8 mouse cellular contexts compared by ENCODE assay signal in genomic region chr1:93802771-93803170, GRCm38 (mm10). TPM values are rescaled to one million over a fixed set of nuclear protein-coding genes. Genes with fewer than 3 reads are reported as not detected.
A peak's percentile ranks its signal among the peaks of the same experiment; 100 is the strongest.
DNase-seq lines count a peak whose midpoint lies in the region; ATAC-seq and TF ChIP-seq lines count a peak whose summit lies in the region.

No protein-coding gene starts in this region.

- intact Hi-C loops in heart, postnatal 25 days (cut with DNase I): loop anchor here (5.0 to 10.0 kb wide), 3 partner anchors 45 to 288 kb away; partner anchors contain the start of gene Farp2

- no peaks in the 10 kb centered on the region for H3K9me3 ChIP-seq in heart, embryonic 11.5 days (replicated peaks; ENCODE audit: control insufficient read depth, low read length)
- no peaks in the 10 kb centered on the region for H3K9me3 ChIP-seq in MEL (replicated peaks; ENCODE audit: insufficient read depth, low read length)
- no peaks in the 10 kb centered on the region for H3K9me3 ChIP-seq in hindbrain, embryonic 12.5 days (replicated peaks)

- TF ChIP-seq RAD21 in MEL (IDR thresholded peaks at IDR 0.05; ENCODE audit: low read depth, low read length): no peak

- H3K27ac ChIP-seq in heart, embryonic 11.5 days (ENCODE audit: low read depth, low read length): peak overlapping the region; percentile 91; the same call in 1 of the 2 replicates
- H3K27ac ChIP-seq in MEL (ENCODE audit: control insufficient read depth, low read depth, low read length): peak overlapping the region; percentile 99
- no peak overlapping the region for H3K27ac ChIP-seq in hindbrain, embryonic 12.5 days

- no peak for TF ChIP-seq CTCF in MEL (IDR thresholded peaks at IDR 0.05 in 2 of 3, conservative IDR thresholded peaks at IDR 0.05 in 1 of 3; ENCODE audit: control insufficient read depth in 1 of 3, insufficient read depth in 1 of 3, low read depth in 2 of 3, low read length in 3 of 3, poor library complexity in 1 of 3, severe bottlenecking in 1 of 3)

- no peak for DNase-seq in heart, postnatal 25 days (ENCODE audit: low spot score)
- DNase-seq in MEL (ENCODE audit: low read depth, low spot score): peak; percentile 89
- DNase-seq in urinary bladder, adult 18-20 months (ENCODE audit: low spot score in 2 of 2): no peak
- no peak for DNase-seq in testis, postnatal 10 days (ENCODE audit: low spot score)
- no peak for DNase-seq in kidney, adult 11 months

- H3K79me2 ChIP-seq in MEL (ENCODE audit: control insufficient read depth, insufficient read depth, low read length, poor library complexity): peaks cover 60% of the 10 kb centered on the region

- peak overlapping the region; percentile 81 for H3K4me2 ChIP-seq in heart, embryonic 11.5 days
- H3K4me2 ChIP-seq in hindbrain, embryonic 12.5 days (replicated peaks): peak overlapping the region; percentile 78

- TF ChIP-seq EP300 in MEL (IDR thresholded peaks at IDR 0.05; ENCODE audit: low read depth in 1 of 2, low read length in 2 of 2): peak; percentile 84 to 86

- peaks cover 18% of the 10 kb centered on the region for H3K4me1 ChIP-seq in heart, embryonic 11.5 days (ENCODE audit: control insufficient read depth, insufficient read depth, low read length)
- H3K4me1 ChIP-seq in MEL (ENCODE audit: control insufficient read depth in 1 of 2, insufficient read depth in 2 of 2, low read length in 2 of 2): peaks cover 8 to 46% of the 10 kb centered on the region in 2 experiments
- H3K4me1 ChIP-seq in hindbrain, embryonic 12.5 days: peaks cover 29% of the 10 kb centered on the region

- 79% methylated on average over 5 of the region's 5 CpGs for WGBS in heart, embryonic 11.5 days (ENCODE audit: insufficient replicate concordance)
- 90% methylated on average over 5 of the region's 5 CpGs for WGBS in hindbrain, embryonic 12.5 days

- H3K27me3 ChIP-seq in heart, embryonic 11.5 days (ENCODE audit: control insufficient read depth, insufficient read depth, low read length): no peaks in the 10 kb centered on the region
- no peaks in the 10 kb centered on the region for H3K27me3 ChIP-seq in MEL (ENCODE audit: control insufficient read depth in 1 of 2, insufficient read depth in 2 of 2, low read length in 2 of 2)
- H3K27me3 ChIP-seq in hindbrain, embryonic 12.5 days: no peaks in the 10 kb centered on the region

- peak in 1 of 2 experiments; percentile 44; a peak in 1 of 4 replicates for TF ChIP-seq POLR2A in MEL (IDR thresholded peaks at IDR 0.05; ENCODE audit: control insufficient read depth in 1 of 2, insufficient read depth in 1 of 2, low read depth in 1 of 2, low read length in 2 of 2, poor library complexity in 1 of 2)

- no peak overlapping the region for H3K9ac ChIP-seq in heart, embryonic 11.5 days (ENCODE audit: low read depth, low read length)
- peak overlapping the region; percentile 95 for H3K9ac ChIP-seq in MEL (ENCODE audit: control insufficient read depth, low read depth, low read length, poor library complexity, severe bottlenecking)
- peak overlapping the region; percentile 84; the same call in 1 of the 2 replicates for H3K9ac ChIP-seq in hindbrain, embryonic 12.5 days

- peaks cover 13% of the 10 kb centered on the region for H3K36me3 ChIP-seq in heart, embryonic 11.5 days (ENCODE audit: control insufficient read depth, insufficient read depth, low read length)
- H3K36me3 ChIP-seq in MEL (ENCODE audit: control insufficient read depth in 1 of 2, insufficient read depth in 2 of 2, low read length in 2 of 2): peaks cover 10 to 45% of the 10 kb centered on the region in 2 experiments
- H3K36me3 ChIP-seq in hindbrain, embryonic 12.5 days: peaks cover 37% of the 10 kb centered on the region

- ATAC-seq in heart, embryonic 11.5 days (replicated peaks; ENCODE audit: insufficient number of reproducible peaks, low FRiP score, low TSS enrichment): no peak
- ATAC-seq in hindbrain, embryonic 12.5 days (ENCODE audit: low FRiP score): no peak
- peak; percentile 32 for ATAC-seq in megakaryocyte-erythroid progenitor cell, adult 5-6 weeks (replicated peaks; ENCODE audit: low FRiP score, low TSS enrichment, poor library complexity, severe bottlenecking)

- H3K4me3 ChIP-seq in heart, embryonic 11.5 days (ENCODE audit: low read depth, low read length): peak overlapping the region; percentile 75; the same call in 1 of the 2 replicates
- peak overlapping the region; percentile 47 to 73 for H3K4me3 ChIP-seq in MEL (ENCODE audit: control insufficient read depth in 1 of 2, insufficient read depth in 1 of 2, low read depth in 2 of 2, low read length in 2 of 2)
- no peak overlapping the region for H3K4me3 ChIP-seq in hindbrain, embryonic 12.5 days

TF ChIP-seq in MEL, 35 proteins besides CTCF, POLR2A, EP300 and RAD21 (continues in another document):
- peak; percentile 54 for TF ChIP-seq KAT2A (conservative IDR thresholded peaks at IDR 0.05; ENCODE audit: low read depth, low read length)
- TF ChIP-seq MXI1 (IDR thresholded peaks at IDR 0.05; ENCODE audit: low read depth, low read length): peak; percentile 77; the same call in 1 of the 2 replicates
- TF ChIP-seq BHLHE40 (IDR thresholded peaks at IDR 0.05; ENCODE audit: borderline replicate concordance, low read depth, low read length): peak; percentile 61; the same call in 1 of the 2 replicates
- peak; percentile 19 for TF ChIP-seq MYB (IDR thresholded peaks at IDR 0.05; ENCODE audit: low read depth, low read length)
- no peak for TF ChIP-seq E2F4 (IDR thresholded peaks at IDR 0.05; ENCODE audit: borderline replicate concordance, low read depth, low read length)
- TF ChIP-seq RCOR1 (IDR thresholded peaks at IDR 0.05; ENCODE audit: low read depth, low read length): peak; percentile 49; the same call in 1 of the 2 replicates
- peak; percentile 62 for TF ChIP-seq NELFE (IDR thresholded peaks at IDR 0.05; ENCODE audit: low read depth, low read length)
- no peak for TF ChIP-seq NRF1 (IDR thresholded peaks at IDR 0.05; ENCODE audit: insufficient read depth, low read depth, low read length, poor library complexity, severe bottlenecking)
- no peak for TF ChIP-seq POLR2AphosphoS2 (IDR thresholded peaks at IDR 0.05; ENCODE audit: low read length)
- peak; percentile 86 for TF ChIP-seq GATA1 (IDR thresholded peaks at IDR 0.05; ENCODE audit: low read depth, low read length)
- TF ChIP-seq ELF1 (IDR thresholded peaks at IDR 0.05; ENCODE audit: low read depth, low read length): no peak
- TF ChIP-seq ETS1 (IDR thresholded peaks at IDR 0.05; ENCODE audit: low read depth, low read length): peak; percentile 90

RNA-seq across cellular contexts. Expression of gene Ing5, which starts 1.0 kb away (rescaled TPM):
- polyA plus RNA-seq in heart, embryonic 11.5 days (2014; fragmentation: Nextera tagmentation; extraction: Ambion mirVana): 14.4 and 15.5 TPM in 2 replicates
- total RNA-seq in heart, postnatal 25 days (2021): 10 to 100 TPM; 10.7 to 12.6 TPM
- total RNA-seq in MEL (2012; rRNA removed): 23.1 and 27.6 TPM in 2 replicates
- polyA plus RNA-seq in MEL (2012; ENCODE audit: insufficient read depth in 1 of 2, insufficient read length in 2 of 2, low read depth in 1 of 2, low replicate concordance in 2 of 2, missing spikeins in 1 of 2): 10 to 100 TPM in 1 of 2 experiments, not detected in 1; 29.2 TPM
- polyA plus RNA-seq in hindbrain, embryonic 12.5 days (2016; fragmentation: Nextera tagmentation; extraction: Ambion mirVana): 15.0 and 15.8 TPM in 2 replicates
- total RNA-seq in megakaryocyte-erythroid progenitor cell, adult 5-6 weeks (2014; fragmentation: Nextera tagmentation): 17.9 and 18.0 TPM in 2 replicates
- 44.7 and 53.8 TPM in 2 replicates for total RNA-seq in megakaryocyte-erythroid progenitor cell, adult 5-6 weeks (2017)

RNA-seq across cellular contexts. Expression of gene Dtymk, which starts 1.0 kb away (rescaled TPM):
- 201 and 206 TPM in 2 replicates for polyA plus RNA-seq in heart, embryonic 11.5 days (2014; fragmentation: Nextera tagmentation; extraction: Ambion mirVana)
- 10 to 100 TPM; 23.9 to 24.8 TPM for total RNA-seq in heart, postnatal 25 days (2021)
- total RNA-seq in MEL (2012; rRNA removed): 402 and 454 TPM in 2 replicates
- 100 to 1,000 TPM; 193 to 391 TPM for polyA plus RNA-seq in MEL (2012; ENCODE audit: insufficient read depth in 1 of 2, insufficient read length in 2 of 2, low read depth in 1 of 2, low replicate concordance in 2 of 2, missing spikeins in 1 of 2)
- 193 and 194 TPM in 2 replicates for polyA plus RNA-seq in hindbrain, embryonic 12.5 days (2016; fragmentation: Nextera tagmentation; extraction: Ambion mirVana)
- 264 and 315 TPM in 2 replicates for total RNA-seq in megakaryocyte-erythroid progenitor cell, adult 5-6 weeks (2014; fragmentation: Nextera tagmentation)
- total RNA-seq in megakaryocyte-erythroid progenitor cell, adult 5-6 weeks (2017): 217 and 254 TPM in 2 replicates

RNA-seq across cellular contexts. Expression of gene D2hgdh, which starts 21.9 kb away (rescaled TPM):
- 12.0 and 12.9 TPM in 2 replicates for polyA plus RNA-seq in heart, embryonic 11.5 days (2014; fragmentation: Nextera tagmentation; extraction: Ambion mirVana)
- total RNA-seq in heart, postnatal 25 days (2021): 10 to 100 TPM; 29.7 to 34.8 TPM
- 14.4 TPM in 2 replicates for total RNA-seq in MEL (2012; rRNA removed)
- polyA plus RNA-seq in MEL (2012; ENCODE audit: insufficient read depth in 1 of 2, insufficient read length in 2 of 2, low read depth in 1 of 2, low replicate concordance in 2 of 2, missing spikeins in 1 of 2): 10 to 100 TPM in 1 of 2 experiments, not detected in 1; 19.2 TPM
- 16.8 and 17.0 TPM in 2 replicates for polyA plus RNA-seq in hindbrain, embryonic 12.5 days (2016; fragmentation: Nextera tagmentation; extraction: Ambion mirVana)
- 13.4 and 22.1 TPM in 2 replicates for total RNA-seq in megakaryocyte-erythroid progenitor cell, adult 5-6 weeks (2014; fragmentation: Nextera tagmentation)
- total RNA-seq in megakaryocyte-erythroid progenitor cell, adult 5-6 weeks (2017): 18.1 and 21.8 TPM in 2 replicates

RNA-seq across cellular contexts. Expression of gene Thap4, which starts 48.1 kb away (rescaled TPM):
- 49.5 and 53.3 TPM in 2 replicates for polyA plus RNA-seq in heart, embryonic 11.5 days (2014; fragmentation: Nextera tagmentation; extraction: Ambion mirVana)
- 10 to 100 TPM; 78.5 to 84.7 TPM for total RNA-seq in heart, postnatal 25 days (2021)
- 81.8 and 84.9 TPM in 2 replicates for total RNA-seq in MEL (2012; rRNA removed)
- 100 to 1,000 TPM in 1 of 2 experiments, not detected in 1; 117 TPM for polyA plus RNA-seq in MEL (2012; ENCODE audit: insufficient read depth in 1 of 2, insufficient read length in 2 of 2, low read depth in 1 of 2, low replicate concordance in 2 of 2, missing spikeins in 1 of 2)
- 39.5 and 39.9 TPM in 2 replicates for polyA plus RNA-seq in hindbrain, embryonic 12.5 days (2016; fragmentation: Nextera tagmentation; extraction: Ambion mirVana)
- 23.6 and 35.0 TPM in 2 replicates for total RNA-seq in megakaryocyte-erythroid progenitor cell, adult 5-6 weeks (2014; fragmentation: Nextera tagmentation)
- total RNA-seq in megakaryocyte-erythroid progenitor cell, adult 5-6 weeks (2017): 16.5 and 30.0 TPM in 2 replicates

RNA-seq across cellular contexts. Expression of gene Atg4b, which starts 51.5 kb away (rescaled TPM):
- polyA plus RNA-seq in heart, embryonic 11.5 days (2014; fragmentation: Nextera tagmentation; extraction: Ambion mirVana): 70.6 and 70.9 TPM in 2 replicates
- 10 to 100 TPM; 36.9 to 37.9 TPM for total RNA-seq in heart, postnatal 25 days (2021)
- 56.8 and 57.9 TPM in 2 replicates for total RNA-seq in MEL (2012; rRNA removed)
- polyA plus RNA-seq in MEL (2012; ENCODE audit: insufficient read depth in 1 of 2, insufficient read length in 2 of 2, low read depth in 1 of 2, low replicate concordance in 2 of 2, missing spikeins in 1 of 2): 100 to 1,000 TPM in 1 of 2 experiments, not detected in 1; 121 TPM
- polyA plus RNA-seq in hindbrain, embryonic 12.5 days (2016; fragmentation: Nextera tagmentation; extraction: Ambion mirVana): 106 and 110 TPM in 2 replicates
- 57.9 and 79.1 TPM in 2 replicates for total RNA-seq in megakaryocyte-erythroid progenitor cell, adult 5-6 weeks (2014; fragmentation: Nextera tagmentation)
- total RNA-seq in megakaryocyte-erythroid progenitor cell, adult 5-6 weeks (2017): 55.6 and 116 TPM in 2 replicates

Comparison
In these comparisons a context has a peak if more than half of its experiments do, and no peak if none do; other contexts are left out.
1. RNA of gene Dtymk, which starts 1.0 kb away (total RNA-seq): 402 to 454 TPM in MEL and 217 to 315 TPM in megakaryocyte-erythroid progenitor cell, adult 5-6 weeks; 23.9 to 24.8 TPM in heart, postnatal 25 days; every median in the first group is over 4 times any median in the second.